Mouse (Mus musculus): ENCODE results near the gene Gm19684. TPM values are rescaled to one million over a fixed set of nuclear protein-coding genes. Genes with fewer than 3 reads are reported as not detected.

Gm19684 gene
- polyA plus RNA-seq (2012; rRNA removed), result not detected in 2 replicates

DNA sequence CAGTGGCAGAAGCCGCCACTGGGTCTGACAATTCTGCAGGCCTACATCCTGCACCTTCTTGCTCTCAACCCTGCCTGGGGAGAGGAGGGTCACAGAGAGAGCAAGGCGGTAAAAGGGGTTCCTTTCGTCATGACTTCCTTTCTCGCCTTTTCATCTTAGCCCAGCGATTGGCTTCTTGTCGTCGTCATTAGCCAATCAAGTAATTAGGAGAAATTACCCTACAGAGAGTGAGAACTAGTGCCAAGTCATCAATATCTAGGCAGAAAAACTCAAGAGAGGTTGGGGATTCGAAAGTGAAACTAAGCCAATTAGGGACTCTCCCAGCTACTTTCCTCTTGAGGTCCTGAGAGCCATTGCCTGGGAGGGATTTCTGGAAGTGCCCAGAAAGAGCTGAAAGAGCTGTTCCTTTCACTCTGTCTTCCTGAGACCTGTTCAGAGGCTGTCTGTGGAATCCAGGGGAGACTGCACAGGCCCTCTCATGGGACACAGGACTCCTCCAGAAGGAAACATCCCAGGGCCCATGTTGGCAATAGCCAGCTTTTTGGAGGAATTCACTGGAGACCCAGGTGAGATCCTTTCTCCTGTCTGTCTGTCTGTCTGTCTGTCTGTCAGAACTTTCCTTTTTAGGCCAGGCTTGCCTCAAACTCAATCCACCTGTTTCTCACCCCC, at the start of gene Gm19684:
TSS of gene Gm19684 (plus strand) at position 327 of the 669 bp plus-strand sequence.

DNA sequence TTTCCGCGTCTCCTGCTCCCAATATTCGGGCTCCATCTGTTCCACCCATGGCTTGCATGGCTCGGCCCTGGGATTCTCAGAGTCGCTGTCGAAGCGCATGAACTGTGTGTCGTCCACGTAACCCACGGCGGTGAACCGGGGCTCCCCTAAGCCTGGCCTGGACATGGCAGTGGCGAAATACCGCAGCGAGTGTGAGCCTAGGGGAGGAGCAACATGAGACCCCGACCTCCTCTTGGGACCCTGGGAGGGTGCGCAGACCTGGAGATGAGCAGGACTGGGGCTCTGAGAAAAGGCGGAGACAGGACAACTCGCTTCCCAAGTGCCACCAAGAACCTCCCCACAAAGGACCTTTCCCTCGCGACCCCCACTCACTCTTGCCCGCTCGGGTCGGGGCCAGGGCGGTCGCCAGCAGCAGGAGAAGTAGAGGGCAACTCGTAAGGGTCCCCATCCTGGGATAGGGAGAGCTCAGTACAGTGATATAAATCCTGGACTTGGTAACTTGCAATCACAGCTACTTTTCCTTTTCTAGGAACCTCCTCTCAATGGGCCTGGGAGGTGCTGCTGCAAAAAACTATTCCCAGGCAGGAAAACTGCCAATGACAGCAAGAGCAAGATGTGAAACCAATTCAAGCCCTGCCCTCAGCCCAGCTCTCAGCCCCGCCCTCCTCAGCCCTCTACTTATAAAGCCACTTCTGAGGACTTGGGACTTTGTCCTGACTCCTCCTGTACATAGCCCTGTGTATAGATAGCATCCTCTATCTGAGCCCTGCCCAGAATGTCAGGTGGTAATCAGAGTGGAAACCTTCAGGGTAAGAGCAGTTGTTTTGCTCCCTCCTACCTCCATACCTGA, 7.7 kb downstream of the Gm19684 start, which contains the start of gene Gm7030:
TSS of gene Gm7030 (minus strand) at position 458 of the 850 bp plus-strand sequence.

DNA sequence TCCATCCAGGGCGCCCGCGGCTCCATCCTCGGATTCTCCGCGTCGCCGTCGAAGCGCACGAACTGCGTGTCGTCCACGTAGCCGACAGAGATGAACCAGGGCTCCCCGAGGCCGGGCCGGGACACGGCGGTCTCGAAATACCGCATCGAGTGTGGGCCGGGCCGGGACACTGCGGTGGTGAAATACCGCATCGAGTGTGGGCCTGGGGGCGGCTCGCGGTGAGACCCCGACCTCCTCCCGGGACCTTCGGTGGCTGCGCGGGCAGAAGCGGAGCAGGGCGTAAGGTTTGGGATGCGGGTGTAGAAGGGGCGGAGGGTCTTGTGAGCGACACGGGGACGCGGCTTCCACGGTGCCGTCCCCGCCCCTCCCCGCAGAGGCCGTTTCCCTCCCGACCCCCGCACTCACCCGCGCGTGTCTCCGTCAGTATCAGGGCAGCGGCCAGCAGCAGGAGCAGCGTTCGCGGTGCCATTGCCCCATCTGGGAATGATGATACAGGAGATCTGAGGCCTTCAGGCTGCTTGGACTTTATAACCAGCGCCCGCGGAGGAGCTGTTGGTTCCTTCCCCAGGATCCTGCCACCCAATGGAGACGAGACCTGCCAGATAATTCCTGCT, 46.7 kb downstream of the Gm19684 start, which contains the start of gene Gm8909:
TSS of gene Gm8909 (minus strand) at position 499 of the 614 bp plus-strand sequence.

Other genes with a start within 250 kb of the Gm19684 start
- gene Dhx16, start 241.9 kb upstream of the Gm19684 start, polyA plus RNA-seq (2012; rRNA removed), result 47.6 and 53.6 TPM in 2 replicates
- gene 2310061I04Rik, start 224.2 kb upstream of the Gm19684 start, polyA plus RNA-seq (2012; rRNA removed), result 93.8 and 104 TPM in 2 replicates
- gene Atat1, start 211.6 kb upstream of the Gm19684 start, polyA plus RNA-seq (2012; rRNA removed), result 448 and 535 TPM in 2 replicates
- 52.4 and 53.0 TPM in 2 replicates for gene Mrps18b, start 205.3 kb upstream of the Gm19684 start, polyA plus RNA-seq (2012; rRNA removed)
- gene Ppp1r10, start 205.2 kb upstream of the Gm19684 start, polyA plus RNA-seq (2012; rRNA removed), result 37.8 and 40.7 TPM in 2 replicates
- gene Abcf1, start 151.9 kb upstream of the Gm19684 start, polyA plus RNA-seq (2012; rRNA removed), result 77.3 and 77.5 TPM in 2 replicates
- 45.2 and 54.4 TPM in 2 replicates for gene Gnl1, start 141.8 kb upstream of the Gm19684 start, polyA plus RNA-seq (2012; rRNA removed)
- gene Prr3, start 141.4 kb upstream of the Gm19684 start, polyA plus RNA-seq (2012; rRNA removed), result 72.9 and 85.4 TPM in 2 replicates
- gene H2-T24, start 101.1 kb upstream of the Gm19684 start, polyA plus RNA-seq (2012; rRNA removed), result 0.26 and 0.44 TPM in 2 replicates
- gene H2-T23, start 88.8 kb upstream of the Gm19684 start, polyA plus RNA-seq (2012; rRNA removed), result 8.9 and 9.5 TPM in 2 replicates
- gene H2-T22, start 78.9 kb upstream of the Gm19684 start, polyA plus RNA-seq (2012; rRNA removed), result 8.2 and 8.8 TPM in 2 replicates
- gene Gm6034, start 78.7 kb upstream of the Gm19684 start, polyA plus RNA-seq (2012; rRNA removed), result not detected in 2 replicates
- gene Gm11127, start 63.3 kb upstream of the Gm19684 start, polyA plus RNA-seq (2012; rRNA removed), result 0.04 TPM in 1 of 2 replicates, not detected in the other
- not detected in 2 replicates for gene Gm7030, start 7.7 kb downstream of the Gm19684 start, polyA plus RNA-seq (2012; rRNA removed)
- not detected in 2 replicates for gene Gm8909, start 46.9 kb downstream of the Gm19684 start, polyA plus RNA-seq (2012; rRNA removed)
- gene H2-T3, start 68.6 kb downstream of the Gm19684 start, polyA plus RNA-seq (2012; rRNA removed), result not detected in 2 replicates
- 103 and 109 TPM in 2 replicates for gene Rpp21, start 136.4 kb downstream of the Gm19684 start, polyA plus RNA-seq (2012; rRNA removed)
- 42.3 and 44.5 TPM in 2 replicates for gene Trim39, start 150.6 kb downstream of the Gm19684 start, polyA plus RNA-seq (2012; rRNA removed)
- gene H2-M10.2, start 164.8 kb downstream of the Gm19684 start, polyA plus RNA-seq (2012; rRNA removed), result not detected in 2 replicates
- gene H2-M10.1, start 204.5 kb downstream of the Gm19684 start, polyA plus RNA-seq (2012; rRNA removed), result not detected in 2 replicates
- not detected in 2 replicates for gene H2-M10.3, start 246.7 kb downstream of the Gm19684 start, polyA plus RNA-seq (2012; rRNA removed)